Mouse (Mus musculus) bone marrow macrophage, adult 2 months (primary cell): ENCODE results near the gene Bcl2l11.

Experiments used
- CTCF ChIP-seq: IDR thresholded peaks from 2 replicates; pipeline ENCODE4 v1.5.1; 2012; ENCODE audit warnings: low read depth, mild to moderate bottlenecking, low read length, moderate library complexity
- POLR2A ChIP-seq: IDR thresholded peaks from 2 replicates; pipeline ENCODE4 v1.6.1; 2012; ENCODE audit warnings: mild to moderate bottlenecking, low read depth, low read length, borderline replicate concordance

DNA sequence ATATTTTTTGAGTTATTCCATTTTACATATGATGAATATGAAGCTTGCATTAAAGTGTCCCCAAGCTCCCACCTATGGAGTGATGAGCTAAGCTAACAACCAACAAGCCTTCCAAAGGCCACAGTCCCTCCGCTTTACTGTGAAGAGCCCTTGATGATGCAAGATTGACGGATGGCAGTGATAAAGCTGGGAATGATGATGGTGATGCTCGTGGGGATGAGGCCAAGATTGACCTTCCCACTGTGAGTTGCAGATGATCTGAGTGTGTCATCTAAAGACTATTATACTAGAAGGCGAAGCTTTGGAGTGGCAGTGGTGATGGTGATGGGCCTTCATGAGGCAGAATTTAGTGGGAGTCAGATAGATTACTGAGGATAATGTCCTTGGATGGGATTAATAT lies 56.9 kb downstream of the Bcl2l11 start:
- no peak for TF ChIP-seq CTCF
- TF ChIP-seq POLR2A, result no peak
